Mouse (Mus musculus) small intestine, adult 2 months (tissue): ENCODE data around the gene Tdp1. TPM values are rescaled to one million over a fixed set of nuclear protein-coding genes. Genes with fewer than 3 reads are reported as not detected.

Experiments
- H3K27ac ChIP-seq: fragments of 200-500 bp; 2 replicates; pipeline ENCODE4 v1.5.1; 2012; ENCODE audit warnings: low read depth, low read length, control low read depth, inconsistent platforms; ENCODE audit not compliant: insufficient read depth
- H3K27me3 ChIP-seq: fragments of 200-500 bp; 2 replicates; pipeline ENCODE4 v1.6.1; 2012; ENCODE audit warnings: mild to moderate bottlenecking, moderate library complexity, low read length, inconsistent platforms; ENCODE audit not compliant: control insufficient read depth, insufficient read depth
- H3K36me3 ChIP-seq: fragments of 200-500 bp; 2 replicates; pipeline ENCODE4 v1.6.1; 2012; ENCODE audit warnings: mild to moderate bottlenecking, low read length, control low read depth, inconsistent platforms; ENCODE audit not compliant: control insufficient read depth, insufficient read depth
- H3K4me1 ChIP-seq: fragments of 200-500 bp; 2 replicates; pipeline ENCODE4 v1.6.1; 2012; ENCODE audit warnings: low read length, inconsistent platforms, mixed read lengths; ENCODE audit not compliant: control insufficient read depth, insufficient read depth, insufficient read length
- H3K4me3 ChIP-seq: fragments of 200-500 bp; 2 replicates; pipeline ENCODE4 v1.5.1; 2012; ENCODE audit warnings: low read depth, mild to moderate bottlenecking, control low read depth, inconsistent platforms, low read length, moderate library complexity
- CTCF ChIP-seq: fragments of 200-500 bp; IDR thresholded peaks from 2 replicates; pipeline ENCODE4 v1.5.1; 2012; ENCODE audit warnings: low read depth, mild to moderate bottlenecking, control low read depth, inconsistent platforms, low read length, moderate library complexity, mixed read lengths; ENCODE audit not compliant: insufficient replicate concordance, insufficient read length; ENCODE audit errors: extremely low read depth
- POLR2A ChIP-seq: fragments of 200-500 bp; IDR thresholded peaks from 2 replicates; pipeline ENCODE4 v1.6.1; 2012; ENCODE audit warnings: low read depth, mild to moderate bottlenecking, control low read depth, inconsistent platforms, low read length, moderate library complexity
- WGBS: fragments of 180-500 bp; shearing (Covaris S2); methylation state at CpG from one replicate; pipeline ENCODE4 v1.1.7; 2018; 5-methylcytosine and 5-hydroxymethylcytosine counted together
- polyA plus RNA-seq: library from polyadenylated mRNA; depleted of rRNA; stranded (reverse); fragments of >200 nt; gene quantifications from 2 replicates; pipeline ENCODE4 v1.2.3, GENCODE M21; 2012; rRNA removed

Tdp1 gene
- 3.2 and 5.4 TPM in 2 replicates for polyA plus RNA-seq

- TF ChIP-seq CTCF, result no peak
- no peak for TF ChIP-seq POLR2A
- under 1% methylated on average over 73 of the region's 73 CpGs for WGBS
These were observed at the start of gene Tdp1, which contains the start of gene Efcab11 for GRCm38 (mm10) chr12:99884269-99885261. Gene Tdp1, plus strand, starts transcription at chr12:99884517. Gene Efcab11, minus strand, starts transcription at chr12:99884439.

GRCm38 (mm10) chr12:99836404-99837131 lies 47.7 kb upstream of the Tdp1 start:
- no peak overlapping the region for H3K27ac ChIP-seq
- H3K4me1 ChIP-seq, result peaks cover 3% of the 10 kb centered on the region; the same call in 1 of the 2 replicates
- TF ChIP-seq POLR2A (no peak), CTCF (no peak)
- WGBS, result 75% methylated on average over 20 of the region's 20 CpGs
- no peak overlapping the region for H3K4me3 ChIP-seq
- no peaks in the 10 kb centered on the region for H3K36me3 ChIP-seq
- no peaks in the 10 kb centered on the region for H3K27me3 ChIP-seq

More at GRCm38 (mm10) chr12:99884269-99885261, at the start of gene Tdp1, which contains the start of gene Efcab11:
- no peaks in the 10 kb centered on the region for H3K27me3 ChIP-seq
- H3K4me3 ChIP-seq, result peak within 1 kb of the TSS; percentile 85
- peak within 1 kb of the TSS; percentile 64 for H3K27ac ChIP-seq
- H3K4me1 ChIP-seq, result peaks cover 3% of the 10 kb centered on the region; the same call in 1 of the 2 replicates
- no peaks in the 10 kb centered on the region for H3K36me3 ChIP-seq

GRCm38 (mm10) chr12:99837528-99837927 lies 46.8 kb upstream of the Tdp1 start:
- Histone ChIP-seq H3K4me1 (peaks cover 3% of the 10 kb centered on the region; the same call in 1 of the 2 replicates), H3K4me3 (no peak overlapping the region), H3K27ac (no peak overlapping the region), H3K36me3 (no peaks in the 10 kb centered on the region), H3K27me3 (no peaks in the 10 kb centered on the region)
- no peak for TF ChIP-seq CTCF
- no peak for TF ChIP-seq POLR2A
- 91% methylated on average over 5 of the region's 5 CpGs for WGBS

GRCm38 (mm10) chr12:99838109-99838508 lies 46.2 kb upstream of the Tdp1 start:
- no peak overlapping the region for H3K27ac ChIP-seq
- no peak for TF ChIP-seq POLR2A
- no peak for TF ChIP-seq CTCF
- 93% methylated on average over 11 of the region's 11 CpGs for WGBS

GRCm38 (mm10) chr12:99838703-99839102 lies 45.6 kb upstream of the Tdp1 start:
- Histone ChIP-seq H3K4me1 (peaks cover 3% of the 10 kb centered on the region; the same call in 1 of the 2 replicates), H3K27me3 (no peaks in the 10 kb centered on the region), H3K27ac (no peak overlapping the region), H3K36me3 (no peaks in the 10 kb centered on the region), H3K4me3 (no peak overlapping the region)
- TF ChIP-seq POLR2A, result no peak
- TF ChIP-seq CTCF, result 0 out of 2 replicates have a peak, but pooled peaks have one; percentile 29
- WGBS, result 81% methylated on average over 14 of the region's 14 CpGs

More at GRCm38 (mm10) chr12:99838109-99838508, 46.2 kb upstream of the Tdp1 start:
- Histone ChIP-seq H3K4me3 (no peak overlapping the region), H3K36me3 (no peaks in the 10 kb centered on the region), H3K4me1 (peaks cover 3% of the 10 kb centered on the region; the same call in 1 of the 2 replicates), H3K27me3 (no peaks in the 10 kb centered on the region)

- no peaks in the 10 kb centered on the region for H3K27me3 ChIP-seq
- TF ChIP-seq CTCF, result no peak
- H3K4me3 ChIP-seq, result no peak overlapping the region
- H3K36me3 ChIP-seq, result no peaks in the 10 kb centered on the region
- no peak overlapping the region for H3K27ac ChIP-seq
- 95% methylated on average over 8 of the region's 8 CpGs for WGBS
- H3K4me1 ChIP-seq, result no peaks in the 10 kb centered on the region
These were observed 39.4 kb upstream of the Tdp1 start for GRCm38 (mm10) chr12:99844951-99845350.
